ENCODE assay signal across 8 mouse cellular contexts in genomic region chr3:131271559-131272373, GRCm38 (mm10). TPM values are rescaled to one million over a fixed set of nuclear protein-coding genes. Genes with fewer than 3 reads are reported as not detected.
DNase-seq lines count a peak whose midpoint lies in the region; ATAC-seq and TF ChIP-seq lines count a peak whose summit lies in the region.

TSS of gene Hadh (minus strand) at chr3:131272101.

- no peaks in the 10 kb centered on the region for H3K36me3 ChIP-seq in ES-Bruce4 (ENCODE audit: control insufficient read depth, insufficient read depth, low read length, poor library complexity, severe bottlenecking)
- H3K36me3 ChIP-seq in forebrain, embryonic 14.5 days (ENCODE audit: control insufficient read depth, insufficient read depth, low read length): no peaks in the 10 kb centered on the region
- H3K36me3 ChIP-seq in neural tube, embryonic 15.5 days: no peaks in the 10 kb centered on the region

- H3K4me2 ChIP-seq in forebrain, embryonic 14.5 days (ENCODE audit: low read length): peak within 1 kb of the TSS; percentile 84
- peak within 1 kb of the TSS; percentile 86 for H3K4me2 ChIP-seq in neural tube, embryonic 15.5 days

- peak within 1 kb of the TSS; percentile 82 for H3K4me3 ChIP-seq in ES-Bruce4 (ENCODE audit: low read depth, low read length)
- peak within 1 kb of the TSS; percentile 60 for H3K4me3 ChIP-seq in forebrain, embryonic 14.5 days (ENCODE audit: low read depth, low read length)
- H3K4me3 ChIP-seq in neural tube, embryonic 15.5 days (replicated peaks): peak within 1 kb of the TSS; percentile 72

- TF ChIP-seq POLR2A in ES-Bruce4 (IDR thresholded peaks at IDR 0.05; ENCODE audit: insufficient read depth, low read length): peak; percentile 70

- no peaks in the 10 kb centered on the region for H3K9me3 ChIP-seq in ES-Bruce4 (replicated peaks; ENCODE audit: control insufficient read depth, insufficient read depth, low read length, poor library complexity, severe bottlenecking)
- no peaks in the 10 kb centered on the region for H3K9me3 ChIP-seq in forebrain, embryonic 14.5 days (replicated peaks; ENCODE audit: control insufficient read depth, low read length)
- H3K9me3 ChIP-seq in neural tube, embryonic 15.5 days (replicated peaks): no peaks in the 10 kb centered on the region

- DNase-seq in forebrain, embryonic 14.5 days (ENCODE audit: low spot score): peak; percentile 83
- DNase-seq in heart, postnatal 14 days: peak; percentile 89 to 91
- peak; percentile 83 for DNase-seq in layer of hippocampus, adult 11-12 months (ENCODE audit: low spot score)
- peak; percentile 84 to 88 for DNase-seq in lung, adult 18-20 months
- peak; percentile 81 for DNase-seq in testis, postnatal 14 days (ENCODE audit: low spot score)

- no peaks in the 10 kb centered on the region for H3K4me1 ChIP-seq in ES-Bruce4 (ENCODE audit: control insufficient read depth, insufficient read depth, low read length)
- 0 out of 2 replicates have a peak, but pooled peaks cover 5% of the 10 kb centered on the region for H3K4me1 ChIP-seq in forebrain, embryonic 14.5 days (ENCODE audit: control insufficient read depth, insufficient read depth, low read length)
- peaks cover 16% of the 10 kb centered on the region for H3K4me1 ChIP-seq in neural tube, embryonic 15.5 days

- no peaks in the 10 kb centered on the region for H3K27me3 ChIP-seq in ES-Bruce4 (ENCODE audit: control insufficient read depth, insufficient read depth, low read length, poor library complexity, severe bottlenecking)
- no peaks in the 10 kb centered on the region for H3K27me3 ChIP-seq in forebrain, embryonic 14.5 days (replicated peaks; ENCODE audit: control insufficient read depth, insufficient read depth, low read length)
- no peaks in the 10 kb centered on the region for H3K27me3 ChIP-seq in neural tube, embryonic 15.5 days (replicated peaks)

- H3K27ac ChIP-seq in ES-Bruce4 (ENCODE audit: insufficient read depth, low read length): no peak within 1 kb of the TSS
- no peak within 1 kb of the TSS for H3K27ac ChIP-seq in forebrain, embryonic 14.5 days (ENCODE audit: low read depth, low read length)
- H3K27ac ChIP-seq in neural tube, embryonic 15.5 days (replicated peaks): peak within 1 kb of the TSS; percentile 56

- no peak for TF ChIP-seq CTCF in ES-Bruce4 (IDR thresholded peaks at IDR 0.05; ENCODE audit: low read depth, low read length)

- intact Hi-C loops in heart, postnatal 14 days (cut with DNase I): no loop called here

- WGBS in forebrain, embryonic 14.5 days: under 1% methylated on average over 49 of the region's 54 CpGs
- under 1% methylated on average over 54 of the region's 54 CpGs for WGBS in neural tube, embryonic 15.5 days

- peak; percentile 72 for ATAC-seq in cerebellum, adult (ENCODE audit: insufficient number of reproducible peaks, low FRiP score, low TSS enrichment)
- peak; percentile 93 for ATAC-seq in forebrain, embryonic 14.5 days
- peak; percentile 94 for ATAC-seq in neural tube, embryonic 15.5 days (ENCODE audit: low FRiP score)

- H3K9ac ChIP-seq in ES-Bruce4 (ENCODE audit: low read depth, poor library complexity, severe bottlenecking): peak within 1 kb of the TSS; percentile 56
- peak within 1 kb of the TSS; percentile 70 for H3K9ac ChIP-seq in forebrain, embryonic 14.5 days (ENCODE audit: low read length)
- H3K9ac ChIP-seq in neural tube, embryonic 15.5 days (replicated peaks): peak within 1 kb of the TSS; percentile 63

- no peak for TF ChIP-seq EP300 in ES-Bruce4 (IDR thresholded peaks at IDR 0.05; ENCODE audit: insufficient read depth, low read depth, low read length)

RNA-seq across cellular contexts. Expression of gene Hadh, which starts in this region (rescaled TPM):
- polyA plus RNA-seq in ES-Bruce4 (2011; ENCODE audit: insufficient read depth, insufficient read length, low read depth, missing spikeins): 67.1 and 70.7 TPM in 2 replicates
- polyA plus RNA-seq in forebrain, embryonic 14.5 days (2014; fragmentation: Nextera tagmentation; extraction: Ambion mirVana): 31.1 and 34.1 TPM in 2 replicates
- 100 to 1,000 TPM; 631 to 633 TPM for total RNA-seq in heart, postnatal 14 days (2021)
- 22.5 and 44.9 TPM in 2 replicates for polyA plus RNA-seq in neural tube, embryonic 15.5 days (2015; fragmentation: Nextera tagmentation; extraction: Ambion mirVana)
